Mouse (Mus musculus): ENCODE measurements around the gene Olfr54. TPM values are rescaled to one million over a fixed set of nuclear protein-coding genes. Genes with fewer than 3 reads are reported as not detected.
A peak's percentile ranks its signal among the peaks of the same experiment; 100 is the strongest.

The Olfr54 gene
- total RNA-seq, 1 experiment from 2014 or later, result not detected

GRCm38 (mm10) chr11:51059640-51060039 is 45.6 kb downstream of the Olfr54 start:
- ATAC-seq (replicated peaks in 1 of 2; ENCODE audit: insufficient read depth in 1 of 2, low FRiP score in 2 of 2, low TSS enrichment in 1 of 2, low read depth in 1 of 2, poor library complexity in 2 of 2, severe bottlenecking in 2 of 2), result 0 out of 4 replicates have a peak, but pooled peaks of 1 of the 2 experiments have one; percentile 14

DNA sequence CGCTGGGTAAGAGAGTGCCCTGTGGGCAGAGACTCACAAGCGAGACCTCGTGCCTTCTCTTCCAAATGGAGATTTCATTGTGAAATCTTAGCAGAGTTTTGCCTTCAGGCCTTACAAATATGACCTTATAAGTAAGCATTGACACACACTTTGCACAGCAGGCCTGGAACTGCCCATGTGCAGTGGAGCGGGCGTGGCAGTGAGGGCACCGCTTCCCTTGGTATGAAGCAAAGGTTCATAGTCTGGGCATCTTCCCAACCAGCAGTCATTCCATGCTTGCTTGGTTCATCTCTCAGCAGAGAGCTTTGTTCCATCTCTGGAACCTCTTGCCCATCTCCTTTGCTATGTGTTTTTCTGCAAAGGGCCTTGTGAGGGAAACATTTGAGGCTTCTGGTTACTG is 46.9 kb downstream of the Olfr54 start:
- no peak for ATAC-seq (replicated peaks in 1 of 2; ENCODE audit: insufficient read depth in 1 of 2, low FRiP score in 2 of 2, low TSS enrichment in 1 of 2, low read depth in 1 of 2, poor library complexity in 2 of 2, severe bottlenecking in 2 of 2)

- no peak for ATAC-seq (replicated peaks in 1 of 2; ENCODE audit: insufficient read depth in 1 of 2, low FRiP score in 2 of 2, low TSS enrichment in 1 of 2, low read depth in 1 of 2, poor library complexity in 2 of 2, severe bottlenecking in 2 of 2)
Observed at GRCm38 (mm10) chr11:51063276-51063675, 49.2 kb downstream of the Olfr54 start.

DNA sequence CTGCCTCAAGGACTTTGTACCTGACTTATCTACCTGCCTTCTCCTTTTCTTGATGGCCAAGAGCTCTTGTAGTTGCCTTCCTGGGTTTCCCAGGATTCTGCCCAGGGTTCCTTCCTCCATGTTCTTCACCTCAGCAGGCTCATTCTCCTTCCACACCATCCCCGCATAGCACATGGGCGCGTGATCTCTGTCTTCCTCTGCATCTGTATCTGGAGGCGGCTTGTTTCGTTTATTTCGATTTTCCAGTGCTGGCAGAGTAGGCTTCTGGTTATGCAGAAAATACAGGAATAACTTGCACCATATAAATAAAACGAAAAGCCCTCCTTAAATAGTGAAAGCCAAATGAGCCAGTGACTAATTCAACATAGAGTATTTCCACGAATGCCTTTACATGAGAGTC is 49.8 kb downstream of the Olfr54 start:
- ATAC-seq (replicated peaks in 1 of 2; ENCODE audit: insufficient read depth in 1 of 2, low FRiP score in 2 of 2, low TSS enrichment in 1 of 2, low read depth in 1 of 2, poor library complexity in 2 of 2, severe bottlenecking in 2 of 2), result no peak

Other genes starting within 250 kb of the Olfr54 start
- 6.2 and 6.4 TPM in 2 replicates for gene Zfp354c, start 186.5 kb upstream of the Olfr54 start, total RNA-seq (2017)
- 1.6 and 1.7 TPM in 2 replicates for gene Zfp879, start 172.7 kb upstream of the Olfr54 start, total RNA-seq (2017)
- gene Grm6, start 163.6 kb upstream of the Olfr54 start, total RNA-seq (2017), result 0.25 TPM in 1 of 2 replicates, not detected in the other
- not detected in 2 replicates for gene Zfp454, start 126.6 kb upstream of the Olfr54 start, total RNA-seq (2017)
- 5.2 and 11.4 TPM in 2 replicates for gene Zfp2, start 98.1 kb upstream of the Olfr54 start, total RNA-seq (2017)
- gene Zfp354b, start 82.6 kb upstream of the Olfr54 start, total RNA-seq (2017), result 0.50 and 0.63 TPM in 2 replicates
- gene 4933414I15Rik, start 70.5 kb upstream of the Olfr54 start, total RNA-seq (2017), result not detected in 2 replicates
- not detected in 2 replicates for gene Prop1, start 60.5 kb upstream of the Olfr54 start, total RNA-seq (2017)
- gene Olfr1378, start 47.7 kb upstream of the Olfr54 start, total RNA-seq (2017), result not detected in 2 replicates
- gene Olfr1377, start 32.3 kb upstream of the Olfr54 start, total RNA-seq (2017), result not detected in 2 replicates
- gene Olfr51, start 10.6 kb upstream of the Olfr54 start, total RNA-seq (2017), result not detected in 2 replicates
- not detected in 2 replicates for gene Olfr1375, start 33.9 kb downstream of the Olfr54 start, total RNA-seq (2017)
- gene Zfp354a, start 45.0 kb downstream of the Olfr54 start, total RNA-seq (2017), result 1.7 and 2.6 TPM in 2 replicates
- not detected in 2 replicates for gene Gm12569, start 206.2 kb downstream of the Olfr54 start, total RNA-seq (2017)
- gene Clk4, start 247.5 kb downstream of the Olfr54 start, total RNA-seq (2017), result 279 and 280 TPM in 2 replicates
- not detected in 2 replicates for gene BC049762, start 248.8 kb downstream of the Olfr54 start, total RNA-seq (2017)